Mouse (Mus musculus): ENCODE data around the gene Kcnk4.

- no peak for TF ChIP-seq CTCF (IDR thresholded peaks at IDR 0.05; ENCODE audit: borderline replicate concordance, insufficient read depth, low read length)
- no peak for TF ChIP-seq POLR2A (IDR thresholded peaks at IDR 0.05; ENCODE audit: low read depth, low read length)
These were observed 15.6 kb upstream of the Kcnk4 start for GRCm38 (mm10) chr19:6949951-6950350.

Data from embryonic fibroblast, embryonic 13.5 days (primary cell).